Mouse (Mus musculus) testis, postnatal 14 days (tissue): ENCODE measurements at regions not wholly inside any gene's neighbourhood (a gene's known extent, or its start where the extent isn't known, plus 50 kb on each side); places are given as distances from the start of the nearest gene placed in this dataset.
A peak's percentile ranks its signal among the peaks of the same experiment; 100 is the strongest.

Experiments used
- DNase-seq: peaks from one replicate; pipeline ENCODE4 v3.0.0; 2021; ENCODE audit warnings: low spot score

- no peak for DNase-seq
These were observed 81.4 kb downstream of the Tfap2b start for GRCm38 (mm10) chr1:19290098-19290497.

GRCm38 (mm10) chr1:19321598-19321997 lies 112.9 kb downstream of the Tfap2b start:
- no peak for DNase-seq

GRCm38 (mm10) chr1:19336062-19336461 lies 127.3 kb downstream of the Tfap2b start:
- DNase-seq: no peak

GRCm38 (mm10) chr1:19337207-19337606 lies 128.5 kb downstream of the Tfap2b start:
- no peak for DNase-seq

- DNase-seq: no peak
These were observed 135.7 kb downstream of the Tfap2b start for GRCm38 (mm10) chr1:19344445-19344844.

- no peak for DNase-seq
These were observed 141.8 kb downstream of the Tfap2b start for GRCm38 (mm10) chr1:19350495-19350894.

GRCm38 (mm10) chr1:19384856-19385255 lies 176.1 kb downstream of the Tfap2b start:
- DNase-seq: no peak

- peak; percentile 3 for DNase-seq
These were observed 180.3 kb downstream of the Tfap2b start for GRCm38 (mm10) chr1:19388864-19389505.

- no peak for DNase-seq
These were observed 198.8 kb downstream of the Tfap2b start for GRCm38 (mm10) chr1:19407556-19407955.

- DNase-seq: no peak
These were observed 203.6 kb downstream of the Tfap2b start for GRCm38 (mm10) chr1:19412345-19412744.

GRCm38 (mm10) chr1:19421116-19421515 lies 212.4 kb downstream of the Tfap2b start:
- DNase-seq: no peak

- no peak for DNase-seq
These were observed 242.1 kb downstream of the Tfap2b start for GRCm38 (mm10) chr1:19450786-19451185.

- no peak for DNase-seq
These were observed 250.1 kb downstream of the Tfap2b start for GRCm38 (mm10) chr1:19458646-19459441.

- DNase-seq: no peak
These were observed 251.2 kb downstream of the Tfap2b start for GRCm38 (mm10) chr1:19459876-19460275.

GRCm38 (mm10) chr1:19473561-19473960 lies 264.8 kb downstream of the Tfap2b start:
- DNase-seq: no peak
